Mouse (Mus musculus) midbrain, postnatal 0 days (tissue): ENCODE measurements around the gene Tia1. TPM values are rescaled to one million over a fixed set of nuclear protein-coding genes. Genes with fewer than 3 reads are reported as not detected.
"Not testable (repeated sequence)": the region's sequence is repeated elsewhere in the genome, so short reads cannot be mapped to it uniquely, and the experiment has no call there.

Experiments used
- ATAC-seq: fragments of 200-750 bp; cut with Nextera tagmentation; 2 replicates; pipeline ENCODE4 v1.8.0; 2017; ENCODE audit warnings: moderate number of reproducible peaks, mild to moderate bottlenecking, moderate TSS enrichment, moderate library complexity; ENCODE audit not compliant: low FRiP score
- DNase-seq: peaks from one replicate; pipeline ENCODE4 v3.0.0-alpha.2; 2015; ENCODE audit warnings: low spot score
- H3K27ac ChIP-seq: fragments of 300-500 bp; sonication (generic); 2 replicates; pipeline ENCODE4 v1.5.1; 2014; ENCODE audit warnings: low read depth, mild to moderate bottlenecking, low read length, mixed read lengths
- H3K27me3 ChIP-seq: fragments of 300-500 bp; sonication (generic); 2 replicates; pipeline ENCODE4 v1.6.1; 2014; ENCODE audit warnings: low read length, control low read depth, mixed read lengths; ENCODE audit not compliant: insufficient read depth
- H3K36me3 ChIP-seq: fragments of 300-500 bp; sonication (generic); 2 replicates; pipeline ENCODE4 v1.6.1; 2014; ENCODE audit warnings: low read length, control low read depth, mixed read lengths; ENCODE audit not compliant: insufficient read depth
- H3K4me1 ChIP-seq: fragments of 300-500 bp; sonication (generic); 2 replicates; pipeline ENCODE4 v1.6.1; 2014; ENCODE audit warnings: mild to moderate bottlenecking, control low read depth, antibody characterized with exemption, low read length, mixed read lengths; ENCODE audit not compliant: insufficient read depth
- H3K4me2 ChIP-seq: fragments of 300-500 bp; sonication (generic); 2 replicates; pipeline ENCODE4 v1.6.1; 2014; ENCODE audit warnings: low read depth, mild to moderate bottlenecking, low read length, mixed read lengths; ENCODE audit not compliant: poor library complexity, severe bottlenecking
- H3K4me3 ChIP-seq: fragments of 300-500 bp; sonication (generic); 2 replicates; pipeline ENCODE4 v1.5.1; 2014; ENCODE audit warnings: low read depth, mild to moderate bottlenecking, low read length, moderate library complexity
- H3K9ac ChIP-seq: fragments of 300-500 bp; sonication (generic); replicated peaks from 2 replicates; pipeline ENCODE4 v1.6.1; 2014; ENCODE audit warnings: mild to moderate bottlenecking, low read length, moderate library complexity, mixed read lengths; ENCODE audit not compliant: poor library complexity, severe bottlenecking
- H3K9me3 ChIP-seq: fragments of 300-500 bp; sonication (generic); 2 replicates; pipeline ENCODE4 v1.6.1; 2016; ENCODE audit warnings: low read length, control low read depth
- CTCF ChIP-seq: IDR thresholded peaks from 2 replicates; pipeline ENCODE4 v1.5.1; 2016; ENCODE audit warnings: antibody characterized with exemption, mild to moderate bottlenecking
- WGBS: fragments of 180-500 bp; shearing (Covaris S2); extraction: QIAGEN DNeasy Blood & Tissue Kit; methylation state at CpG from one replicate; pipeline ENCODE4 v1.1.7; 2014; 5-methylcytosine and 5-hydroxymethylcytosine counted together
- polyA plus RNA-seq: library from polyadenylated mRNA; unstranded; fragments of >200 nt; fragmentation: Nextera tagmentation; extraction: Ambion mirVana; gene quantifications from 2 replicates; pipeline ENCODE4 v1.2.1, GENCODE M21; 2015
- total RNA-seq: library from RNA; depleted of rRNA; stranded (reverse); fragments of >200 nt; gene quantifications from 2 replicates; pipeline ENCODE4 v1.2.3, GENCODE M21; 2014

Gene Tia1
- total and polyA plus RNA-seq, 2 experiments from 2014 or later = 137 to 212 TPM

GRCm38 (mm10) chr6:86370764-86371339 is 33.2 kb upstream of the Tia1 start, which contains the start of gene Snrpg:
Snrpg (plus strand) TSS chr6:86371304.
- peak within 1 kb of the TSS; percentile 79 for H3K9ac ChIP-seq
- no peaks in the 10 kb centered on the region for H3K9me3 ChIP-seq
- peak within 1 kb of the TSS; percentile 60 for H3K4me2 ChIP-seq
- 11% methylated on average over 15 of the region's 15 CpGs for WGBS
- H3K27ac ChIP-seq = peak within 1 kb of the TSS; percentile 87
- peak within 1 kb of the TSS; percentile 81 for H3K4me3 ChIP-seq
- no peaks in the 10 kb centered on the region for H3K27me3 ChIP-seq
- peaks cover 7% of the 10 kb centered on the region for H3K36me3 ChIP-seq
- peaks cover 8% of the 10 kb centered on the region; the same call in 1 of the 2 replicates for H3K4me1 ChIP-seq
- TF ChIP-seq CTCF = no peak
- ATAC-seq = peak; percentile 24
- DNase-seq = no peak

- no peak; the same call in 1 of the 2 replicates for TF ChIP-seq CTCF
- WGBS = under 1% methylated on average over 50 of the region's 50 CpGs
- DNase-seq (peak; percentile 99), ATAC-seq (peak; percentile 96)
- Histone ChIP-seq H3K4me2 (peak overlapping the region; percentile 60), H3K4me1 (peaks cover 6% of the 10 kb centered on the region; the same call in 1 of the 2 replicates), H3K9ac (peak overlapping the region; percentile 79), H3K27ac (peak overlapping the region; percentile 87), H3K4me3 (peak overlapping the region; percentile 81), H3K36me3 (peaks cover 7% of the 10 kb centered on the region), H3K27me3 (no peaks in the 10 kb centered on the region), H3K9me3 (no peaks in the 10 kb centered on the region)
These were observed 32.6 kb upstream of the Tia1 start for GRCm38 (mm10) chr6:86371340-86371911.

GRCm38 (mm10) chr6:86371950-86372516 is 32.0 kb upstream of the Tia1 start:
- Histone ChIP-seq H3K9me3 (no peaks in the 10 kb centered on the region), H3K27ac (peak overlapping the region; percentile 87), H3K4me1 (peaks cover 6% of the 10 kb centered on the region; the same call in 1 of the 2 replicates), H3K4me2 (peak overlapping the region; percentile 55), H3K27me3 (no peaks in the 10 kb centered on the region), H3K36me3 (peaks cover 11% of the 10 kb centered on the region), H3K9ac (peak overlapping the region; percentile 79), H3K4me3 (peak overlapping the region; percentile 81)
- no peak for TF ChIP-seq CTCF
- 5% methylated on average over 12 of the region's 12 CpGs for WGBS
- ATAC-seq = no peak
- no peak for DNase-seq

DNA sequence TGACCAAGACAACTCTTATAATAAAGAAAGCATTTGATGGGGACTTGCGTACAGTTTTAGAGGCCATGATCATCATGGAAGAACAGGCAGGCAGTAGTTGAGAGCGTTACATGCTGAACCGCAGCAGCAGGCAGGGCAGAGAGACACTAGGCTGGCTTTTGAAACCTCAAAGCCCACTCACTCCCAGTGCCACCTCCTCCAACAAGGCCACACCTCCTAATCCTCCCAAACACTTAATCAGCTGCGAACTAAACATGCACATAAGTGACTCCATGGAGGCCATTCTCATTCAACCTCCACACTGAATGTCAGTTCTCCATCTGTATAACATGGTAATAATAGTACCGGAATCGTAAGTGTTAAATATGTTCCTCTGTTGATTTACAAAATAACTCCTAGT is 30.5 kb upstream of the Tia1 start:
- WGBS = 87% methylated on average over 6 of the region's 6 CpGs
- no peaks in the 10 kb centered on the region for H3K27me3 ChIP-seq
- DNase-seq (no peak), ATAC-seq (no peak)
- peaks cover 17% of the 10 kb centered on the region for H3K36me3 ChIP-seq
- no peaks in the 10 kb centered on the region for H3K9me3 ChIP-seq
- no peak overlapping the region for H3K4me2 ChIP-seq
- no peak overlapping the region for H3K27ac ChIP-seq
- no peak for TF ChIP-seq CTCF
- H3K4me3 ChIP-seq = no peak overlapping the region
- no peak overlapping the region for H3K9ac ChIP-seq
- H3K4me1 ChIP-seq = peaks cover 6% of the 10 kb centered on the region; the same call in 1 of the 2 replicates

- WGBS = 93% methylated on average over 3 of the region's 3 CpGs
- ATAC-seq = no peak
- H3K9ac ChIP-seq = no peak overlapping the region
- no peak overlapping the region for H3K27ac ChIP-seq
- H3K36me3 ChIP-seq = peaks cover 25% of the 10 kb centered on the region
- H3K27me3 ChIP-seq = no peaks in the 10 kb centered on the region
- TF ChIP-seq CTCF = no peak
- H3K4me1 ChIP-seq = no peaks in the 10 kb centered on the region
- no peak overlapping the region for H3K4me2 ChIP-seq
- no peak for DNase-seq
- no peak overlapping the region for H3K4me3 ChIP-seq
- no peaks in the 10 kb centered on the region for H3K9me3 ChIP-seq
These were observed 25.7 kb upstream of the Tia1 start for GRCm38 (mm10) chr6:86378341-86378740.

DNA sequence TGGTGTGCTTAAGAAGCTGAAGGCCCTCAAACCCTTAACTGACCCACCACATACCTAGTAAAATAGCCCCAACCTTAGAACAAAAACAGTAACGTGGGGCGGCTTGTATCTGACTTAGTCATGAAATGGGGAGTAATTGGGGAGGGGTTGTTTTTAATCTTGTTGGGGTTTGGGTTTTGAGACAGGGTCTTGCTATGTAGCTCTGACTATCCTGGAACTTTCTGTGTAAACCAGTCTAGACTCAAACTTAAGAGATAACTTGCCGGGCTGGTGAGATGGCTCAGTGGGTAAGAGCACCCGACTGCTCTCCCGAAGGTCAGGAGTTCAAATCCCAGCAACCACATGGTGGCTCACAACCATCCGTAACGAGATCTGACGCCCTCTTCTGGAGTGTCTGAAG is 23.9 kb upstream of the Tia1 start:
- WGBS = 76% methylated on average over 6 of the region's 8 CpGs
- not testable (repeated sequence) for DNase-seq

More for the DNA sequence above, 23.9 kb upstream of the Tia1 start:
- peaks cover 28% of the 10 kb centered on the region for H3K36me3 ChIP-seq
- not testable (repeated sequence) for H3K4me1 ChIP-seq, H3K27me3 ChIP-seq, ATAC-seq, H3K4me3 ChIP-seq, H3K27ac ChIP-seq, H3K9me3 ChIP-seq, H3K4me2 ChIP-seq, H3K9ac ChIP-seq
